Mouse (Mus musculus): ENCODE measurements around the gene Pmfbp1.

Pmfbp1 gene

DNA sequence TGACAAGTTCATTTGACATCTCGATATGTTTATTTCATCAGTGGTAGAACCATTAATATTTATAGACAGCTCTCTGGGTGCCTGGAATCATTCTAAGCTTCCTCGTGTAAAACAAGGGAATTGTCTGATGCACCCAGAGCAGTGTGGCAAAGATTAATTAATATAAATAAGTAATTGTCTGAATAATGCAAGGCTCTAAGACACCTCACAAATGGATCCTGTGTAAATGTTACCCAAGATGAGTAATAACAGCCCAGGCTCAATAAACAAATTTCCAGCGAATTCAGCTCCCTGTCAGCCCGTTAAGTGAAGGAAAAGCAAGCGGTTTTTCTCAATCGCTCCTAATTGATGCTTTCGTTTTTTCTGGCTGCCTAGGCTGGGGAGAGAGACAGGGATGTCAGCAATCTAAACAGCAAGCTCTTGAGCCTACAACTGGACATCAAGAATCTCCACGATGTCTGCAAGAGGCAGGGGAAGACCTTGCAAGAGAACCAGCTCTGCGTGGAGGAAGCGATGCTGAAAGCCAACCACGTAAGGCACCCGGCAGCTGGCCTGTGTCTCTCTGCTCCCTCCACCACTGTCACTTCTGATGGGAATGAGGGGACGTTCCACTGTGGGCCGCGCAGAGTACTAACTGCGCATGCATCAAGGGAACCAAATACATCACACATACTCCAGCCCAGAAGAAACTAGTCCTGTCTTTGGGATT, 5.3 kb downstream of the Pmfbp1 start:
- DNase-seq (ENCODE audit: low read depth, low spot score): no peak

DNA sequence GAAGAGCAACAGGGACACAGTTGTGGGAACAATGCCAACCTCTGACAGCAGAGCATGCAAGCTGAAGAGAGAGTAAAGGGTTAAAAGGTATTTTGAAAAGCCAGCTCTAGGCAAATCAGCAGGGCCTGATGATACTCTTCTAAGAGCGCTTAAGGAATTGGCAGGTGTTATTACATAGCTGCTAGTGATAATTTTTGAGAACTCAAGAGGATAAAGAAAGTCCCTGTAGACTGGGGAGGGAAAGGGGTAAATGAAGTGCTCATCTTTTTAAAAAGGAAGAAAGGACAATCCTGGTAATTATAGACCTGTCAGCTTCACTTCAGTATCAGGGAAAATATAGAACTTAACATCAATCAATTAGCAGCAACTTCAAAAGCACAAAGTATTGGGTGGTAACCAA, 9.7 kb downstream of the Pmfbp1 start:
- DNase-seq (ENCODE audit: low read depth, low spot score): no peak

DNA sequence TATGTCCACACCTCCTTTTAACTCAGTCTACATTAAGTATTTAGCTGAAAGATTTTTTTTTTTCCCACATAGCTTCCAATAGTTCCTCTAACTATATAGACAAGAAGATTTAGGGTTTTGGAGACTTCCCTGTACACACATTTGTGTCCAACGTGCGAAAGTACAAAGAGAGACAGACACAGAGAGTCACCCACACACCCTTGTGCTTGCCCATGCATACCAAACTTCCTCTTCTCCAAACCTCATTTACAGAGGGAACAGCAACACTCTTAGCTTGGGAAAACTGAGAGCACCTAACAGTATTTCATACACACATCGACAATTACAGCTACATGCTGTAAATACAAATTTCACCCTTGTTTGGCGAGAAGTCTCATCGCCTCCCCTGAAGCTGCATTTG, 11.7 kb downstream of the Pmfbp1 start:
- DNase-seq (ENCODE audit: low read depth, low spot score): no peak

DNA sequence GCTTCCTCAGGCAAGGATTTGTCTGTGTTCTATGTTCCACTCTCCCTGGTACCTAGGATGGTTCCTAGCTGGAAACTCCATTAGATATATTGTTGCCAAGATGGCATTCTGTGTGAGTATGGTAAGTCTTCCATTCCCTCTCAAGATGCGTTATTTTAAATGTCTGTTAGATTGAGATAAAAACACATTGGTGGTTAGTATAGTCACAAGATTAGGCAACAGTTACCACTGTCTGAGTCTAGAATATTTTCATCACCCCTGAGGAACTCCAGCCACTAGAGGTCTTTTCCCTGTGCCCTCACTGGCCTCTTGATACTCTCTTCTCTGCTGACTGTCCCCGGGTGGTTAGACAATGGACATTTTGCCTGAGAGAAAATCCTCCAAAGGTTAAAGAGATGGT, 30.2 kb downstream of the Pmfbp1 start:
- no peak for DNase-seq (ENCODE audit: low read depth, low spot score)

DNA sequence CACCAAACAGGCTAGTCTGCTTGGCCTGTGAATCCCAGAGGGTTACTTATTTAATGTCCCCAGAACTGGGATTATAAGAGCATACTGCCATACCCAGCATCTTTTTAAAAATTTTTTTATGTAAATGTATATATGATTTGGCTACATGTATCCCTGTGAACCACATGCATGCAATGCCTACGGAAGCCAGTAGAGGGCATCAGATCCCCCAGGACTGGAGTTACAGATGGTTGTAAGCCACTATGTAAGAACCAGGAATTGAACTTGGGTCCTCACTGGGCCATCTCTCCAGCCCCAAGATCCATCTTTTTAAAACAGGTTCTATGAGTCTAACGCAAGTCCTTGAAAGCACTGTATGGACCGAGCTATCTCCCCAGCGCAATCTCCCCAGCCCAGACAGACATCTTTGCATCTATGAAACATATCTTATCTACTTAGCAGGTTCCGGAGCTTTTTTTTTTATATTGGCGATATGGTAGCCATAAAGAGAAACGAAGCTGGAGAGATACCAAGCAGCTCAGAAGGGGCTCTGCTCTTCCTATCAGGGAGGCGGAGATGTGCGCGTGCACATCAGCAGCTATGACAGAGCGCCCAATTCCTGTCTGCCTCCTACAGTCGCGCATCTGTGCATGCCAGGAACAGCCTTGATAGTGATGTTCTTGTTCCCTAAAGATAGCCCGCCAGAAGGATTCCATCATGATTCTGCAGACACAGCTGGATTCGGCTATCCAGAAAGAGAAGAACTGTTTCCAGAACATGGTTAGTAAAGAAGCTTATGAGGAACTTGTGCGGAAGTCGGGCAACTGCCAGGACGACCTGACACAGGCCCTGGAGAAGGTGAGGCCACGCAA, 41.5 kb downstream of the Pmfbp1 start:
- DNase-seq (ENCODE audit: low read depth, low spot score): peak; percentile 19

DNA sequence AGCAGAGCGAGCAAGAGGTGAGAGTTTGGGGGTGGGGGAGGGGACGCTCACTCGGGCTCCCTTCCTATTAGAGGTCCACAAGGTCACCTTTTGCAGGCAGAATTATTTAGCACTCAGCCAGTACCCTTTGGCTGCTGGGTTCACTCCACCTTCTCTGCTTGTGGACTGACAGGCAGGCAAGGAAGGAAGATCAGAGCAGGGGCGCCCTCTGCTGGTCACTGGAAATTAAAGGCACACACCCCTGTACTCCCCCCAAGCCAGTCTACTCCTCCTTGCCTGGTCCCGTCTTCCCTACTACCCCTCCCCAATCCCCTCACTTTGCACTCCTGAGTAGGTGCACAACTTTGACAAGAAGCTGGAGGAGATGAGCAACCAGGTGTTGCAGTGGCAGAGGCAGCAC, 42.9 kb downstream of the Pmfbp1 start:
- peak; percentile 63 for DNase-seq (ENCODE audit: low read depth, low spot score)

DNA sequence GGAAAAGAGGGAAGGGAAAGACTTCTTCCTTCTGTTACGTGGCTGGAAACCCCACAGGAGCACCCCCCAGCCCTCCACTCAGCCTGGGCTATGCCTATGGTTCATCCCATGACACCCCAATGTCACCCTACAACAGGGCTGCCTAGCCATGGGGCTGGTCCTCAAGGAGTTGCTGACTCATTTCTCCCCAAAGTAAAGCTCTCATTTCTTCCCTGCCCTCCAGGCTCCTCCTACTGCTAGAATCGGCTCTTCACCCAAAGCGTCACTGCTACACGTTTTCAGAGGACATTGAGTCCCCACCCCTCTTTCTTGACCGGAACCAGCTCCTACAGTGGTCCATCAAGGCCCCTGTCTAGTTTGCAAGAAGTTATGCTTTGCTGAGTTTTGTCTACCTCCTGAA, 48.3 kb downstream of the Pmfbp1 start:
- no peak for DNase-seq (ENCODE audit: low read depth, low spot score)

DNA sequence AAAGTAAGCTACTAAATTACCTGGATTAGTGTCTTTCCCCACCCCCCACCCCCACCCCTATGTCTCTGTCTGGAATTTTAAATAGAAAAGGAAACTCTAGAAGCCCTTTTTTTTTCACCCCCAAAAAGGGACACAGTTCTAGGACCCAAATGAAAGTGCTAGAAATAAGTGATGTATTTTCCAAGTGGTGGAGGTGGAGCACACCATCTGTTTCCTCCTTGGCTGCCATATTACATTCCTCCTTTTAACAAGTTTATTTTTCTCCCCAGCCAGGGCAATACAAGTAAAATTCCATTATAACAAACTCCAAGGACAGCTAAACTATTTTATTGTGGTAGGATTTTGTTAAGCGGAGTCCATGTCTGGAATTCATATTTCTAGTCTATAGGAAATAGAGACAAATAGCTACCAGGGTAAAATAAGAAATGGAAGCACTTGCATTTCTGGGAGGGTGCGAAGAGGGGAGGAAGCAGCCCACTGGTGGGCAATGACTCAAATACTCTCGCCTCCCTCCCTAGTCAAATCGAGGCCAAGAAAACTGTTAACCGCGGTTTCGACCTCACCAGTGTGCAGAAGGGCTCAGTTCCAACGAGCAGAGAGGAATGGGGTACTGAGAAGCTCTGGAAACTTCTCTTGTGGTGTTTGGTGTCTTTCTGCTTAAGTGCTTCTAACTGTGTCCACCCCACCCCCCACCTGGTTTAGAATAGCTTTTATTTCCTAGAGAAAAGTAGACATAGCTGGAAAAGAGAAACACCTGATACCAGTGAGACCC, 49.1 kb downstream of the Pmfbp1 start:
- no peak for DNase-seq (ENCODE audit: low read depth, low spot score)

DNA sequence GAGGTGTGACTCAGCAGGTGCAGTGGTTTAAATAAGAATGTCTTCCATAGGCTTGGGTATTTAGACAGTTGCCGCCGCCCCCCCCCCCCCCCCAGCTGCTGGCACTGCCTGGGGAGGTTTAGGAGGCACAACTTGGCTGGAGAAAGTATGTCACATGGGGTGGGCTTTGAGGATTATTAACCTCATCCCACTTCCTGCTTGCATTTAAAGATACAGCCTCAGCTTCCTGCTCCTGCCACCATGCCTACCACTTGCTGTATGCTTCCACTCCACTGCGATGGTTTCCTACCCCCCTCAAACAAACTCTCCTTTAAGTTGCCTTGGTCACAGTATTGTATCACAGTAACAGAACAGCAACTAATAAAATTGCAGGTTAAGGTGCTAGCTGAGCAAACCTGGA, 50.2 kb downstream of the Pmfbp1 start:
- no peak for DNase-seq (ENCODE audit: low read depth, low spot score)

DNA sequence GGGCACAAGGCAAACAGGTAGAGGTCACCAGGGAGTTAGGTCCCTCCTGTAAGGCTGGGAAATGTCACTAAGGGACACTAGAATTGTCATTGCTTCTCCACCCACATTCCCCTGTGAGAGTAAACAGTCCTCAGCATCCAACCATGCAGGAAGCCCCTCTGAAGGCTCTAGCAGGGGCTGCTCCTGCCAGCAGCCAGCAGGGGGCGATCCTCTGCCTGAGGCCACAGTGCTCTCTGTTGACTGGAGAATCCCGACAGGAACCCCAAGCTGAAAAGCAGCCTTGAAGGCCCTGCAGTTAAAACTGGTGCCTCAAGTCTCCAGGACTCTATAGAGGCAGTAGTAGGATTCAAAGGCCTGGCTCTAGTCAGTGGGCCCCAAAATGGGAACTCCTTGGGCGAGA, 57.8 kb downstream of the Pmfbp1 start:
- no peak for DNase-seq (ENCODE audit: low read depth, low spot score)

DNA sequence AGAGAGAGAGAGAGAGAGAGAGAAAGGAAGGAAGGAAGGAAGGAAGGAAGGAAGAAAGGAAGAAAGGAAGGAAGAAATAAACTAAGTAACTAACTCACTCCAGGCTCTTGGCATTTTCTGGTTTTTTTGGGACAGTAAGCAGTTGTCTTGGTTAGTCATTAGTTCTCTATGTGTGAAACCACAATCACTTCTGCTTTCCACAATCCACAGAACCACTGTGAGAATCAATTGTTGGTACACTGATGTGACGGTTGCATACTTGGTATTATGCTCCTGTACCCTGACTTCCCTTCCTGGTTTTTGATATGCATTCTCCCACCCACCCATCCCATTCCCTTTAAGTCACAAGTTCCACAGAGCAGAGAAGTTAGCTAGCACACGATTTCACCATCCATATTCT, 70.1 kb downstream of the Pmfbp1 start:
- no peak for DNase-seq (ENCODE audit: low read depth, low spot score)

DNA sequence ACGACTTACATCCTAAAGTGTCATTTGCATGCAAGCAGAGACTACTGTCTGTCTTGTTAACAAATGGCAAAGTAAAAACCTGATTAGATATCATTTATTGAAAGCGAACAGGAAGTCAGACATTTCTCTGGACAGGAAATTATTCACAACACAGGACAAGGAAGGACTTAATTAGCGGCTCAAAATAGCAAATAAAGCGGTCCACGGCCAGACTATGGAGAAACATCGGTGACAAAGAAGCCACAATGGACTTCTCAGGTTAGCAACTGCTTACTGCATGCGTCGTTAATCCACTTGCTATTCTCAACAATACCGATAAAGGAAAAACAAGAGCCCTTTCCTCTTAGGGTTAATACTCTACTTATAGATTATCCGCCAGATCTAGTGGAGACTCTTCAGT, 70.9 kb downstream of the Pmfbp1 start:
- no peak for DNase-seq (ENCODE audit: low read depth, low spot score)

DNA sequence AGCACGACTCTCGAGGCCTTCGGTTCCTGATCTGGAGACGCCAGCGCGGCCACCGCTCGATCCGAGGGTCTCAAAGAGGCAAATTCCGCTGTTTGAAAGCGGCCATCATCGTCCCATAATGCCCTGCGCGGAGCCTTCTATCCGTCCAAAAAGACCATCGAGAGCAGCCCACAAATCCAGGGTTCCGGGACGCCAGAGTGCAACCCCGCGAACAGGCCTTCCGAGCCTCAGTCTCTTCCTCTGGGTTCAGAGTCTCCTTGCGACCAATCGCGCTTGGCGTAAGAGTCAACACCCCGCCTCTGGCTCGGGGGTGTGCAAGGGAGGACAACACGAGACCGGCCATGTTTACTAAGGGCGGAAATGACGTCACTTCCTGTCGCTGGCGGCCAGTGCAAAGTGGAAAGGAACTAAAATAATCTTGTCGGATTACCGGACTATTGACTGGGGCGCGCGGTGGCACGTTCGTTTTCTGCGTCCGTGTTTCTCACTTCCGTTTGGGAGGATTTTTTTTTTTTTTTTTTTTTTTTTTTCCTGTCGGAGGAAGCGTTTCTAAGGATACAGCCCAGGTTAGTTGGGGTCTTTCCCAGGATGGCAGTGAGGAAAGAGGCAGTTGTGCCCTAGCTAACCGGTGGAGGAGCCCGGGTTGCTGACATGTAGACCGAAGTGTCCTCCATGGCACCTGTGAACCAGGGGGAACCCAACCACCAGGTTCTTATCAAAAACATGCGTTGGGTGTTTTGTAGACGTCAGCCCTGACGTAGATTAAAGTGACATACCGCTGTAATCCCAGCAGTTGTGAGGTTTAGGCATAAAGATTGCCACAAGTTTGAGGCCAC, 71.9 kb downstream of the Pmfbp1 start, which contains the start of the genes Dhx38 and Txnl4b:
Dhx38 (minus strand) TSS at position 364 of the 836 bp plus-strand sequence.
Txnl4b (plus strand) TSS at position 395 of the 836 bp plus-strand sequence.
- peak; percentile 100 for DNase-seq (ENCODE audit: low read depth, low spot score)

DNA sequence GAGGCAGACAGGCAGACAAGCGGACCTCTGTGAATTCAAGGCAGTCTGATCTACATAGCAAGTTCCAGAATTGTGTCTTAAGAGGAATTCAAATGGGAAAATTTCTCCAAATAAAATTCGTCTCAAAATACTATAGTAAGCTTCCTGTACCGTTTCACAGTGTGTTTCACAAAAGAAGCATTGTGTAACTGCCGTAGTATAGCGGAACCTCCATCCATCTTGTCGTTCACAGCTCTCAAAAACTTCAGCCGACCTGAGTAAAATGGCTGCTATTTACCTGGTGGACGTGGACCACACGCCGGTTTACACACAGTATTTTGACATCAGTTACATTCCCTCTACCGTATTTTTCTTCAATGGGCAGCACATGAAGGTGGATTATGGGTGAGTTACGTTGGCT, 77.3 kb downstream of the Pmfbp1 start:
- DNase-seq (ENCODE audit: low read depth, low spot score): no peak

DNA sequence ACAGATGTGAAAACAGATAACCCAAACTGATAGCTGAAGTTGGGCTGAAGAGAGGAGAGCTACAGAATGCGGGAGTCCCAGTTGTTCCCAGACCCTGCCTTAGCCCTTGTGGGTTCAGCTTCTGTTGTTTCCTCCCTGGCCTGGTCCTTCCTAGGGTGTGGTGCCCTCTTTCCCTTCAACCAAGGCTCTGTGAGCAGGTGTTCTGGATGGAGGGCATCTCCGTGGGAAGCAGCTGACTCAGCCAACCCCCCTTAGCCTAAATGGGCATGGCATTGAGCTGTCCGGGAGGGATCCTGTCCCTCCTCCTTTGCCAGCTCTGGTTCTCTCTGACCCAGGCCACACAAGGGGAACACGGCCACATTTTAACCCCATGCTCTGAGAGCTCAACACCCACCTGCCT, 82.5 kb downstream of the Pmfbp1 start:
- no peak for DNase-seq (ENCODE audit: low read depth, low spot score)

DNA sequence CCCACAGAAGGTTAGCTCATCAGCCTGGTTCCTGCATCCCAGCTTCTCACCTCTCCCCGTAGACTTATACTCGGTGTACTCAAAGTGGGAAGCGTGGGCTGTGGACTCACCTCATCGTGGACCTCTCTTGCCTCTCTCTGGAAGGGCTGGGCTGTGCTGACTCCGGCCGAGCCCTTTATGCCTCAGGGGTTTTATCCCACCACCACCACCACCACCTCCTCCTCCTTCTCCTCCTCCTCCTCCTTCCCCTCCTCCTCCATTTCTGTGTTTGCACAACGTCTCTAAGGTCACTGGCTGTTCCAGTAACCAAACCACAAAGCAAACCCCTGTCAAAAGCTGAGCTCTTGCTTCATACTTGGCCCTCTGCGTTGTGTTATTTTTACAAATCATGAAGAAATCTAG, 85.1 kb downstream of the Pmfbp1 start, which contains the start of gene Hp:
Hp (minus strand) TSS at position 273 of the 402 bp plus-strand sequence.
- DNase-seq (ENCODE audit: low read depth, low spot score): no peak

DNA sequence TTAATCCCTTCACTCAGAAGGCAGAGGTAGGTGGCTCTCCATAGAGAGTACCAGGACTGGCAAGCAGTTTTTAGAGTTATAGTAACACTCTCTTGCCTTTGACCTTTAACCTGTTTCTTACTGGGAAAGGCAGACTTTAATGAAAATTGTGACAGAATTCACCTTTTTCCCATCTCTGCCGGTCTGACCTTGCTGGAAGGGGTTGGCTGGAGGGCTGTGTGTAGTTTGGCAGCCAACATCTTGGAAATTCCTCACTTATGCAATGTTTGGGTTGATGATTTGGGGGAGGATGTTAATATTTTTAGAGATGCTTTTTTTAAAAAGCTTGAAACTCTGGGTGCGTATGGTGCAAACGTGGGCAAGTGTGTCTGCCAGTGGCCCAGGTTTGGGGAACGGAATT, 90.5 kb downstream of the Pmfbp1 start:
- no peak for DNase-seq (ENCODE audit: low read depth, low spot score)

DNA sequence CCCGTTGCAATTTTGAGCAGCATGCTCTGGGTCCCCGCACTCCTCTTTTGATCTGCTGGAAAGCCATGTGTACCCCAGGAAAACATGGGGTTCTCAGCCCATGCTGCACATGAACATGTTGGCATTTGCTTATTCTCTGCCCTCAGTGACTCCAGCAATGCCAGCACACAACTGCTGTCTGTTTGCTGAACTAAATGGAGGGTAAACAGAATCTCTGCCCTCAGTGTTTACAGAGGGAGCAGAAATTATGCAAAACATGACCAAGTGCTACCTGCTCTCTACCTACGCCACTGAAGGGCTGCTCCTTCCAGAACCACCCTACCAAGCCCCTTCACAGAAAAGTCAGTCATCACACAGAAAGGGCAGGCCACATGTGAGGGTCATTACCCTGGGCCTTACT, 91.0 kb downstream of the Pmfbp1 start:
- DNase-seq (ENCODE audit: low read depth, low spot score): no peak

DNA sequence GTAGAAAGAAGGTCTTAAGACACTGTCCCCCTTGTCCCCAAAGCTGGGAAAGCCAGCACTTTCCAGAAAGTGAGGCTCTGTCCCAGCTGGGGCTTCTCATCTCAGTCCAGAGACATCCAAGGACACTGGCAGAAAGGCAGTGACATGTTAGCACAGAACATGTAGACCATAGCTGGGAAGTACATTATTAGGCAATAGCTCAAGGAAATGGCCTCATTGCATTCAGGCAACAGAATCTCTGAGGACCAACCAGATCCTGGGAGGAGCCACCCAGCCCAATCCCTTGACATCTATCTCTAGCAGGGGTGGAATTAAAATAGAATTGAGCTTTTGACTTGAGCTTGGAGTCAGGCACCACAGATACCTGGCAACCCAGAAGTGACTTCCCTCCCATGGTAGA, 91.8 kb downstream of the Pmfbp1 start:
- DNase-seq (ENCODE audit: low read depth, low spot score): no peak

DNA sequence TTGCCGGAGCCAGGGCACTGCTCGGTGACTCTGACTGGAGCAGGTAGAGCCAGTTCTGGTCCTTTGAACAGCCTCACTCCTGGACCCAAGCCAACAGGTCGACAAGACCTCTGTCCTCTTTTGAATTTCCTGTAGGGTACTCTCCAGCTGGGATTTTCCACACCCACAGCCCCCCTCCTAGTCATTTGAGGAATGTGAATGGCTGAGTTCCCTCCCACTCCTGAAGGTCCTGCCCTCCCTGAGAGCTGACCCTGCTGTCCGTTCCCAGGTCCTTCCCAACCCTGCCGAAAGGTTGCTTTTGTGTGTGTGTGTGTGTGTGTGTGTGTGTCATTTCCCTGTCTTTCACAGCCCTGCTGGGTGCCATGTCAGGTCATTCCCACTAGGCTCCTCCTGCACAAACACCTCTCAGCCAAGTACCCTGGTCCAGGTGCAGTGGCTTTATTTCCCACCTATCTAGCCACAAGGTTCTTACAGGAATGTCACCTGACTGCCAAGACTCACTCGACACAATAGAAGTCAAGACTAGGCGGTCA, 93.2 kb downstream of the Pmfbp1 start:
- no peak for DNase-seq (ENCODE audit: low read depth, low spot score)

DNA sequence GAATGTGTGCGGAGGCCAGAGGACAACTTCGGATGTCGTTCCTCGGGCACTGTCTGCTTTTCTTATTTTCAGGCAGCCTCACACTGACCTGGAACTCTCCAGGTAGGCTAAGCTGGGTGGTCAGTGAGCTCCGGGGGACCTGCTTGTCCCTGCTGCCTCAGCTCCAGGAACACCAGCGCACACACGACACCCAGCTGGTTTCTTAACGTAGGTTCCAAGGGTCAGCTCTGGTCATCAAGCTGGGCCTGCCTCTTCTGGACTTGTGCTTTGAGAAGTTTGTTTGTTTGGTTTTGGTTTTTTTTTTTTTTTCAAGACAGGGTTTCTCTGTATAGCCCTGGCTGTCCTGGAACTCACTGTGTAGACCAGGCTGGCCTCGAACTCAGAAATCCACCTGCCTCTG, 97.1 kb downstream of the Pmfbp1 start:
- no peak for DNase-seq (ENCODE audit: low read depth, low spot score)

Measured in retina, postnatal 7 days (tissue).